Mouse (Mus musculus): ENCODE results near the gene Trim80.
"Not testable (repeated sequence)": the region's sequence is repeated elsewhere in the genome, so short reads cannot be mapped to it uniquely, and the experiment has no call there.

The Trim80 gene

GRCm38 (mm10) chr11:115427482-115428331, 12.6 kb upstream of the Trim80 start:
- peak; percentile 57 for DNase-seq (ENCODE audit: low spot score)

- DNase-seq (ENCODE audit: low spot score), result no peak
These were observed 11.0 kb upstream of the Trim80 start for GRCm38 (mm10) chr11:115429307-115429706.

GRCm38 (mm10) chr11:115430561-115430960, 9.8 kb upstream of the Trim80 start:
- DNase-seq (ENCODE audit: low spot score), result no peak

GRCm38 (mm10) chr11:115432814-115433213, 7.5 kb upstream of the Trim80 start:
- no peak for DNase-seq (ENCODE audit: low spot score)

- DNase-seq (ENCODE audit: low spot score), result no peak
These were observed 7.0 kb upstream of the Trim80 start for GRCm38 (mm10) chr11:115433342-115433741.

GRCm38 (mm10) chr11:115435596-115436337, 4.6 kb upstream of the Trim80 start:
- DNase-seq (ENCODE audit: low spot score), result no peak

GRCm38 (mm10) chr11:115437571-115438122, 2.7 kb upstream of the Trim80 start:
- peak; percentile 54 for DNase-seq (ENCODE audit: low spot score)

GRCm38 (mm10) chr11:115439326-115439725, 1.0 kb upstream of the Trim80 start:
- no peak for DNase-seq (ENCODE audit: low spot score)

- DNase-seq (ENCODE audit: low spot score), result no peak
These were observed 1.1 kb downstream of the Trim80 start for GRCm38 (mm10) chr11:115441417-115441816.

GRCm38 (mm10) chr11:115446906-115447305, 6.6 kb downstream of the Trim80 start:
- DNase-seq (ENCODE audit: low spot score), result peak; percentile 73

- no peak for DNase-seq (ENCODE audit: low spot score)
These were observed 7.1 kb downstream of the Trim80 start for GRCm38 (mm10) chr11:115447321-115447885.

- DNase-seq (ENCODE audit: low spot score), result no peak
These were observed 7.7 kb downstream of the Trim80 start for GRCm38 (mm10) chr11:115448075-115448474.

- DNase-seq (ENCODE audit: low spot score), result no peak
These were observed 8.7 kb downstream of the Trim80 start for GRCm38 (mm10) chr11:115448998-115449397.

- no peak for DNase-seq (ENCODE audit: low spot score)
These were observed 9.8 kb downstream of the Trim80 start for GRCm38 (mm10) chr11:115450176-115450575.

- no peak for DNase-seq (ENCODE audit: low spot score)
These were observed 11.5 kb downstream of the Trim80 start for GRCm38 (mm10) chr11:115451781-115452241.

GRCm38 (mm10) chr11:115452281-115452860, 12.0 kb downstream of the Trim80 start:
- DNase-seq (ENCODE audit: low spot score), result no peak

GRCm38 (mm10) chr11:115453306-115453705, 13.0 kb downstream of the Trim80 start:
- DNase-seq (ENCODE audit: low spot score), result no peak

GRCm38 (mm10) chr11:115454822-115455221, 14.5 kb downstream of the Trim80 start:
- DNase-seq (ENCODE audit: low spot score), result not testable (repeated sequence)

- DNase-seq (ENCODE audit: low spot score), result no peak
These were observed 15.3 kb downstream of the Trim80 start for GRCm38 (mm10) chr11:115455619-115456018.

GRCm38 (mm10) chr11:115456182-115456581, 15.8 kb downstream of the Trim80 start:
- no peak for DNase-seq (ENCODE audit: low spot score)

GRCm38 (mm10) chr11:115457405-115457804, 17.1 kb downstream of the Trim80 start:
- no peak for DNase-seq (ENCODE audit: low spot score)

GRCm38 (mm10) chr11:115460976-115461375, 20.6 kb downstream of the Trim80 start:
- DNase-seq (ENCODE audit: low spot score), result no peak
